In the genomic region with DNA sequence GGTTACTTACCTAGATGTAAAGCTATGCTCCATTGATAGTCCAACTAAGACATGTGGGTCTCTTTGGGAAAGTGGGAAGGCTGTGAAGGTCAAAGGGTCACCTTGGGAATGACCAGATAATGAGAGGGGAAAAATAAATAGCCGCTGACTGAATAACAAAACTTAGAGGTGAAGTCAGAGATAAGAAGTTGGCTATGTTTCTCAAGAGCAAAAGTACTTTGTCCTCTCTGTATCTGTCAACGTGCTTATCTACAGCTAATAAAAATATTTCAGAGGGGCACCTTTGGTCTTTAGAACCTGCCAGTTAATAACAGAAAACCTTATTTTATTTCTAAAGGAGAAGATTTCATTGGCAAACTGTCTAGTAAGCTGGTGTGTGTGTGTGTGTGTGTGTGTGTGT, we compare ENCODE assay signal across 21 mouse cellular contexts. TPM values are rescaled to one million over a fixed set of nuclear protein-coding genes. Genes with fewer than 3 reads are reported as not detected.
DNase-seq lines count a peak whose midpoint lies in the region; ATAC-seq and TF ChIP-seq lines count a peak whose summit lies in the region.
"Had no signal": no experiment of that assay in that cellular context is flagged by ENCODE, and none has a peak within 500 bp of the region (broad histone marks: within the 10 kb centered on the region; RNA-seq: fewer than 3 reads in every experiment).

No protein-coding gene starts in this region.

- no peaks in the 10 kb centered on the region for H3K79me2 ChIP-seq in liver, adult 2 months (ENCODE audit: control insufficient read depth, insufficient read depth, low read length)

- H3K9me3 ChIP-seq in intestine, embryonic 15.5 days, result no peaks in the 10 kb centered on the region
- no peaks in the 10 kb centered on the region for H3K9me3 ChIP-seq in intestine, postnatal 0 days (ENCODE audit: control insufficient read depth)
- H3K9me3 ChIP-seq: forebrain, embryonic 10.5 days; forebrain, embryonic 13.5 days; heart, embryonic 13.5 days; hindbrain, embryonic 12.5 days; hindbrain, embryonic 15.5 days had no signal

- ATAC-seq in intestine, embryonic 15.5 days, result peak; percentile 81
- ATAC-seq in intestine, postnatal 0 days, result peak; percentile 83
- ATAC-seq: activated CD4-positive, CD25-positive, alpha-beta regulatory T cell, adult 4 months; CD4-positive, CD25-positive, alpha-beta regulatory T cell, adult 4 months; forebrain, embryonic 13.5 days; forebrain, embryonic 16.5 days had no signal

- WGBS in liver, adult 2 months, result 23% methylated on average over 2 of the region's 2 CpGs
- 33% methylated on average over 2 of the region's 2 CpGs for WGBS in intestine, embryonic 15.5 days
- 28% methylated on average over 2 of the region's 2 CpGs for WGBS in intestine, postnatal 0 days

- no peaks in the 10 kb centered on the region for H3K36me3 ChIP-seq in liver, adult 2 months (ENCODE audit: control insufficient read depth, insufficient read depth, low read length)
- no peaks in the 10 kb centered on the region for H3K36me3 ChIP-seq in intestine, embryonic 15.5 days
- H3K36me3 ChIP-seq in intestine, postnatal 0 days (ENCODE audit: control insufficient read depth, insufficient read depth), result no peaks in the 10 kb centered on the region
- H3K36me3 ChIP-seq: forebrain, embryonic 10.5 days; heart, embryonic 13.5 days; hindbrain, embryonic 12.5 days; hindbrain, embryonic 15.5 days had no signal

- H3K27ac ChIP-seq in liver, adult 2 months (replicated peaks; ENCODE audit: insufficient read depth, low read depth, low read length), result no peak overlapping the region
- peak overlapping the region; percentile 75; the same call in 1 of the 2 replicates for H3K27ac ChIP-seq in intestine, embryonic 15.5 days
- H3K27ac ChIP-seq in intestine, postnatal 0 days (ENCODE audit: low read depth, low read length), result 0 out of 2 replicates have a peak overlapping the region, but pooled peaks have one; percentile 46
- H3K27ac ChIP-seq: forebrain, embryonic 10.5 days; forebrain, embryonic 13.5 days; heart, embryonic 13.5 days; hindbrain, embryonic 12.5 days; hindbrain, embryonic 15.5 days had no signal

- peaks cover 2% of the 10 kb centered on the region; the same call in 1 of the 2 replicates for H3K4me1 ChIP-seq in liver, adult 2 months (ENCODE audit: control insufficient read depth, insufficient read depth, low read length)
- H3K4me1 ChIP-seq in intestine, embryonic 15.5 days (replicated peaks), result 0 out of 2 replicates have a peak, but pooled peaks cover 5% of the 10 kb centered on the region
- H3K4me1 ChIP-seq in intestine, postnatal 0 days (replicated peaks; ENCODE audit: control insufficient read depth, insufficient read depth, low read length), result peaks cover 3% of the 10 kb centered on the region; the same call in 1 of the 2 replicates
- H3K4me1 ChIP-seq: forebrain, embryonic 10.5 days; forebrain, embryonic 13.5 days; hindbrain, embryonic 12.5 days; hindbrain, embryonic 15.5 days had no signal

- H3K9ac ChIP-seq in liver, adult 2 months (ENCODE audit: low read depth, low read length), result no peak overlapping the region
- H3K9ac ChIP-seq in intestine, embryonic 15.5 days, result no peak overlapping the region
- no peak overlapping the region for H3K9ac ChIP-seq in intestine, postnatal 0 days (ENCODE audit: low read depth, low read length)
- H3K9ac ChIP-seq: forebrain, embryonic 13.5 days; heart, embryonic 13.5 days; hindbrain, embryonic 12.5 days; hindbrain, embryonic 15.5 days had no signal

- TF ChIP-seq POLR2A in liver, adult 2 months (IDR thresholded peaks at IDR 0.05; ENCODE audit: extremely low read depth, insufficient read depth, low read length), result no peak

- DNase-seq in liver, adult 2 months (ENCODE audit: extremely low read depth, low read depth, low spot score), result peak; percentile 70
- no peak for DNase-seq in liver
- DNase-seq in layer of hippocampus, postnatal 14 days (ENCODE audit: low spot score in 2 of 2), result no peak
- DNase-seq in testis, postnatal 10 days (ENCODE audit: low spot score), result no peak
- DNase-seq: adrenal gland, adult 8-10 months; adrenal gland, postnatal 25 days; cerebellum, adult 11-12 months; cerebellum, adult 8-10 months; cerebellum, postnatal 14 days; gastrocnemius, postnatal 10 days; gastrocnemius, postnatal 36 days had no signal

- H3K4me3 ChIP-seq in liver, adult 2 months (ENCODE audit: insufficient read depth, low read depth, low read length), result no peak overlapping the region
- H3K4me3 ChIP-seq in intestine, embryonic 15.5 days (replicated peaks), result no peak overlapping the region
- no peak overlapping the region for H3K4me3 ChIP-seq in intestine, postnatal 0 days (ENCODE audit: low read depth, low read length)
- H3K4me3 ChIP-seq: forebrain, embryonic 10.5 days; forebrain, embryonic 13.5 days; heart, embryonic 13.5 days; hindbrain, embryonic 12.5 days; hindbrain, embryonic 15.5 days had no signal

- H3K4me2 ChIP-seq in intestine, embryonic 15.5 days (replicated peaks), result no peak overlapping the region
- no peak overlapping the region for H3K4me2 ChIP-seq in intestine, postnatal 0 days (replicated peaks; ENCODE audit: low read depth)
- H3K4me2 ChIP-seq: forebrain, embryonic 13.5 days; heart, embryonic 13.5 days; hindbrain, embryonic 12.5 days; hindbrain, embryonic 15.5 days had no signal

- no peak for TF ChIP-seq CTCF in liver, adult 2 months (IDR thresholded peaks at IDR 0.05; ENCODE audit: low read depth, low read length)
- no peak for TF ChIP-seq CTCF in intestine, postnatal 0 days (IDR thresholded peaks at IDR 0.05; ENCODE audit: low read depth)

- H3K27me3 ChIP-seq in liver, adult 2 months (ENCODE audit: control insufficient read depth, insufficient read depth, low read length), result no peaks in the 10 kb centered on the region
- H3K27me3 ChIP-seq in intestine, embryonic 15.5 days (replicated peaks), result no peaks in the 10 kb centered on the region
- no peaks in the 10 kb centered on the region for H3K27me3 ChIP-seq in intestine, postnatal 0 days (replicated peaks; ENCODE audit: control insufficient read depth, insufficient read depth, low read length)
- H3K27me3 ChIP-seq: forebrain, embryonic 13.5 days; heart, embryonic 13.5 days; hindbrain, embryonic 12.5 days; hindbrain, embryonic 15.5 days had no signal

RNA-seq across cellular contexts. Expression of a gene that starts 22.6 kb away (rescaled TPM):
- total RNA-seq in liver, adult 2 months (2014; rRNA removed), result 11.7 and 15.2 TPM in 2 replicates
- polyA plus RNA-seq in liver, adult 2 months (2012; rRNA removed), result 2.3 and 2.4 TPM in 2 replicates
- polyA plus RNA-seq in intestine, embryonic 15.5 days (2015; fragmentation: Nextera tagmentation; extraction: Ambion mirVana), result 11.2 and 12.7 TPM in 2 replicates
- 12.8 and 14.1 TPM in 2 replicates for polyA plus RNA-seq in intestine, postnatal 0 days (2015; fragmentation: Nextera tagmentation; extraction: Ambion mirVana)
- 10 to 100 TPM; 39.8 to 43.0 TPM for total RNA-seq in layer of hippocampus, postnatal 14 days (2021)

RNA-seq across cellular contexts. Expression of a gene that starts 39.6 kb away (rescaled TPM):
- total RNA-seq in liver, adult 2 months (2014; rRNA removed), result 110 and 118 TPM in 2 replicates
- 82.6 and 90.2 TPM in 2 replicates for polyA plus RNA-seq in liver, adult 2 months (2012; rRNA removed)
- 135 and 139 TPM in 2 replicates for polyA plus RNA-seq in intestine, embryonic 15.5 days (2015; fragmentation: Nextera tagmentation; extraction: Ambion mirVana)
- polyA plus RNA-seq in intestine, postnatal 0 days (2015; fragmentation: Nextera tagmentation; extraction: Ambion mirVana), result 129 and 142 TPM in 2 replicates
- 10 to 100 TPM; 60.8 to 69.9 TPM for total RNA-seq in layer of hippocampus, postnatal 14 days (2021)

RNA-seq across cellular contexts. Expression of a gene that starts 40.7 kb away (rescaled TPM):
- 26.4 and 32.6 TPM in 2 replicates for total RNA-seq in liver, adult 2 months (2014; rRNA removed)
- polyA plus RNA-seq in liver, adult 2 months (2012; rRNA removed), result 19.9 and 25.7 TPM in 2 replicates
- 36.3 and 39.4 TPM in 2 replicates for polyA plus RNA-seq in intestine, embryonic 15.5 days (2015; fragmentation: Nextera tagmentation; extraction: Ambion mirVana)
- polyA plus RNA-seq in intestine, postnatal 0 days (2015; fragmentation: Nextera tagmentation; extraction: Ambion mirVana), result 34.6 and 34.7 TPM in 2 replicates
- total RNA-seq in layer of hippocampus, postnatal 14 days (2021), result 10 to 100 TPM; 29.2 TPM
